Mouse (Mus musculus) hindbrain, embryonic 10.5 days (tissue): ENCODE measurements around the gene Tbc1d10c. TPM values are rescaled to one million over a fixed set of nuclear protein-coding genes. Genes with fewer than 3 reads are reported as not detected.
A peak's percentile ranks its signal among the peaks of the same experiment; 100 is the strongest.

Experiments used
- DNase-seq: peaks from one replicate; pipeline ENCODE4 v3.0.0-alpha.2; 2017; ENCODE audit warnings: low spot score
- H3K27ac ChIP-seq: fragments of 300-500 bp; sonication (generic); 2 replicates; pipeline ENCODE4 v1.5.1; 2016; ENCODE audit warnings: mild to moderate bottlenecking, moderate library complexity
- H3K27me3 ChIP-seq: fragments of 300-500 bp; sonication (generic); 2 replicates; pipeline ENCODE4 v1.6.1; 2016; ENCODE audit warnings: mild to moderate bottlenecking; ENCODE audit not compliant: poor library complexity, insufficient read depth, severe bottlenecking
- H3K36me3 ChIP-seq: fragments of 300-500 bp; sonication (generic); 2 replicates; pipeline ENCODE4 v1.6.1; 2016; ENCODE audit warnings: mild to moderate bottlenecking, moderate library complexity
- H3K4me1 ChIP-seq: fragments of 300-500 bp; sonication (generic); replicated peaks from 2 replicates; pipeline ENCODE4 v1.6.1; 2016; ENCODE audit warnings: mild to moderate bottlenecking
- H3K4me3 ChIP-seq: fragments of 300-500 bp; sonication (generic); 2 replicates; pipeline ENCODE4 v1.5.1; 2016; ENCODE audit warnings: mild to moderate bottlenecking, moderate library complexity
- H3K9me3 ChIP-seq: fragments of 300-500 bp; sonication (generic); 2 replicates; pipeline ENCODE4 v1.6.1; 2016; ENCODE audit warnings: mild to moderate bottlenecking, moderate library complexity
- WGBS: fragments of 180-500 bp; shearing (Covaris S2); methylation state at CpG from one replicate; pipeline ENCODE4 v1.1.7; 2016; 5-methylcytosine and 5-hydroxymethylcytosine counted together
- polyA plus RNA-seq: library from polyadenylated mRNA; unstranded; fragments of >200 nt; fragmentation: Nextera tagmentation; extraction: Ambion mirVana; gene quantifications from 2 replicates; pipeline ENCODE4 v1.2.1, GENCODE M21; 2016

The Tbc1d10c gene
- 0.85 and 1.2 TPM in 2 replicates for polyA plus RNA-seq

DNA sequence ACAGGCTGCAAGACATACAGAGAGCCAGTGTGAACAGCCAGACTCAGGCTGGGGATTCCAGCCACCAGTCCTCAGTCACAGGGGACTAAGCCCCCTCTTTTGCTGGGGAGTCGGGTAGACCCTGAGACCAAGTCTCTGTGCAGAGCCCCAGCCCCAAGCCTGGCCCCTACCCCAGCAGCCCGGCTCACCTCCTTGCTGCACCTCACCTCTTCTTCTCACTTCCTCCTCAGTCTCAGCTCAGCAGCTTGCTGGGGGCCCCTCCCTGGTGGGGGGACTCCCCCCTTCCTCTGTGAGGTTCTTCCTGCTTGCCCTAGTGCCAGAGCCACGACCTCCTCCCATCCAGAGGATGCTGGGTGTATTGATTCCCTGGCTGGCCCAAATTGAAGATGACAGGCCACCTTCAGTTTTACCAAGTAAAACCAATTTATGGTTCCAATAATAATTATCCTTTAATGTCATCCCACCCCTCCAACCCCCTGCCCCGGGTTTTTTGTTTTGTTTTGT lies at the start of gene Tbc1d10c:
Gene Tbc1d10c (minus strand): TSS at position 454 of the 504 bp plus-strand sequence.
- no peak for DNase-seq
- peaks cover 35% of the 10 kb centered on the region for H3K4me1 ChIP-seq
- peak within 1 kb of the TSS; percentile 95 for H3K4me3 ChIP-seq
- H3K27me3 ChIP-seq = no peaks in the 10 kb centered on the region
- peak within 1 kb of the TSS; percentile 97 for H3K27ac ChIP-seq
- no peaks in the 10 kb centered on the region for H3K9me3 ChIP-seq
- 70% methylated on average over 4 of the region's 4 CpGs for WGBS
- H3K36me3 ChIP-seq = peaks cover 30% of the 10 kb centered on the region

DNA sequence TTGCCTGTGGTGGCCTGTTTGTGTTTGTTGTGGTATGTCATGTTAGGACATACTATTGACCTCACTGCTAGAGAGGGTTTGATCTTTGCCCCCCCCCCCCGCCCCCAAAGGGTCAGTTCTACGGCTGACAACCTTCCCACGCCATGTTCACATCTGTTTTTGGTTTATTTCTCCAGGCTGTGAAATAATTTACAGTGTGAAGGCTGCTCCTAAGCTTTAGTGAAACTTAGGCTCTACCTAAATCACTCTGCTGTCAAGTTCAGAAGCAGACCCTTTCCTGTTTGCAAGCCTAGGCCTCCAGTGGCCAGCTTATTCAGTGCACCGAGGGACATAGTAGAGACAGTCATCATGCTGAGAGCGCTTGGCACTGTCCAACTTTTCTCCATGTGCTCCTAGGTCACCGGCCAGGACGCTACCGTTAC lies 49.2 kb upstream of the Tbc1d10c start:
- no peaks in the 10 kb centered on the region for H3K27me3 ChIP-seq
- WGBS = 64% methylated on average over 8 of the region's 8 CpGs
- no peaks in the 10 kb centered on the region for H3K9me3 ChIP-seq
- DNase-seq = no peak
- H3K27ac ChIP-seq = no peak overlapping the region
- peaks cover 6% of the 10 kb centered on the region for H3K4me1 ChIP-seq
- no peaks in the 10 kb centered on the region for H3K36me3 ChIP-seq
- H3K4me3 ChIP-seq = no peak overlapping the region

DNA sequence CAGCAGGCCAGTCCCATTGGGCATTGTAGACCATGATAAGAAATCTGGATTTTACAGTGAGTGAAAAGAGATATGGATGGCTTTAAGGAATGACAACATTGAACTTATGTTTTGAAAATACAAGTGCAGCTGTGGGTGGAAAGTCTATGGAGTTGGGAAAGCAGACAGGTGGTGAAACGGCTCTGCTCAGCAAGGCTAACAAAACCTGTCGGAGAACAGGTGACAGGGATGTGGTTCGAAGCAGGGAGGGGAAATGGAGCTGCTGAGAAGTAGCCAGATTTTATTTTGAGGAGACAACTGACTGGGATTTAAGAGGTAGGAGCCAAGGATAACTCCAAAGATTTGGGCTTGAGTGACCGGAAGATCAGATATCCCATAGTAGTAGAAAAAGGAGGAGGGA lies 43.5 kb upstream of the Tbc1d10c start:
- H3K27ac ChIP-seq = no peak overlapping the region
- no peak overlapping the region for H3K4me3 ChIP-seq
- DNase-seq = no peak
- no peaks in the 10 kb centered on the region for H3K9me3 ChIP-seq
- WGBS = 77% methylated on average over 4 of the region's 4 CpGs
- peaks cover 23% of the 10 kb centered on the region for H3K4me1 ChIP-seq
- peaks cover 11% of the 10 kb centered on the region for H3K27me3 ChIP-seq
- H3K36me3 ChIP-seq = no peaks in the 10 kb centered on the region

DNA sequence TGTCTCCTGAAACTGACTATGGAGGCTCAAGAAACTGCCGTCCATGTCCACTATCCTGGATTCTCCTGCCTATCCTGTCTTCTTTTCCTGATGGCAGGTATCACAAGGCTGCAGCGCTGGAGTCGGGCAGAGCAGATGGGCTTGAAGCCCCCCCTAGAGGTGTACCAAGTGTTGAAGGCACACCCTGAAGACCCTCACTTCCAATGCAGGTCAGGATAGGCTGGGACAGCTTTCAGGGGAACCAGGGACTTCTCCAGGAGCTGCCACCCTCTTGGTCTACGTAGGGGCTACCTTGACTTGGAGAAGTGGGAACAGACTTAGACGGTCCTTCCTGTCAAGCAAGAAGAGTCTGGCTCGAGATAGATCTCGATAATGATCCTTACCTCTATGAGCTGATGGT lies 41.6 kb upstream of the Tbc1d10c start:
- Histone ChIP-seq H3K27ac (no peak overlapping the region), H3K4me3 (peak overlapping the region; percentile 77), H3K27me3 (peaks cover 22% of the 10 kb centered on the region), H3K4me1 (peaks cover 23% of the 10 kb centered on the region), H3K9me3 (no peaks in the 10 kb centered on the region), H3K36me3 (no peaks in the 10 kb centered on the region)
- DNase-seq = no peak
- 78% methylated on average over 7 of the region's 7 CpGs for WGBS

DNA sequence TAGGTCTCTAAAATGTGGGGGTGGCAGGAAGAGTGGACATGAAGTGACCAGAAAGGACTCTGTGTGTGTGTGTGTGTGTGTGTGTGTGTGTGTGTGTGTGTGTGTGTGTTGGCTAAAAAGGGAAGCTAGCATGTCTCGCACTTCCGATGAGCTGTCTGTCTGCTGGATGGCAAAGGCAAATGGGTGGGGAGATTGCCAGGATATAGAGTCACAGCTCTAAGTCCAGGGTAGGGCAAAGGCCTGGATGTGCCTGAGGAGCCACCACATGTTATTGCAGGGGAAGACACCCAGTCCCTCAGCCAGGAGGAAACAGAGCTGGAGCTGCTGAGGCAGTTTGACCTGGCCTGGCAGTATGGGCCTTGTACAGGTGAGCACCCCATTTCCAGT lies 41.1 kb upstream of the Tbc1d10c start:
- Histone ChIP-seq H3K27ac (peak overlapping the region; percentile 86), H3K9me3 (no peaks in the 10 kb centered on the region), H3K4me1 (peaks cover 23% of the 10 kb centered on the region), H3K4me3 (peak overlapping the region; percentile 77), H3K36me3 (no peaks in the 10 kb centered on the region), H3K27me3 (peaks cover 27% of the 10 kb centered on the region)
- no peak for DNase-seq
- WGBS = 66% methylated on average over 2 of the region's 2 CpGs

DNA sequence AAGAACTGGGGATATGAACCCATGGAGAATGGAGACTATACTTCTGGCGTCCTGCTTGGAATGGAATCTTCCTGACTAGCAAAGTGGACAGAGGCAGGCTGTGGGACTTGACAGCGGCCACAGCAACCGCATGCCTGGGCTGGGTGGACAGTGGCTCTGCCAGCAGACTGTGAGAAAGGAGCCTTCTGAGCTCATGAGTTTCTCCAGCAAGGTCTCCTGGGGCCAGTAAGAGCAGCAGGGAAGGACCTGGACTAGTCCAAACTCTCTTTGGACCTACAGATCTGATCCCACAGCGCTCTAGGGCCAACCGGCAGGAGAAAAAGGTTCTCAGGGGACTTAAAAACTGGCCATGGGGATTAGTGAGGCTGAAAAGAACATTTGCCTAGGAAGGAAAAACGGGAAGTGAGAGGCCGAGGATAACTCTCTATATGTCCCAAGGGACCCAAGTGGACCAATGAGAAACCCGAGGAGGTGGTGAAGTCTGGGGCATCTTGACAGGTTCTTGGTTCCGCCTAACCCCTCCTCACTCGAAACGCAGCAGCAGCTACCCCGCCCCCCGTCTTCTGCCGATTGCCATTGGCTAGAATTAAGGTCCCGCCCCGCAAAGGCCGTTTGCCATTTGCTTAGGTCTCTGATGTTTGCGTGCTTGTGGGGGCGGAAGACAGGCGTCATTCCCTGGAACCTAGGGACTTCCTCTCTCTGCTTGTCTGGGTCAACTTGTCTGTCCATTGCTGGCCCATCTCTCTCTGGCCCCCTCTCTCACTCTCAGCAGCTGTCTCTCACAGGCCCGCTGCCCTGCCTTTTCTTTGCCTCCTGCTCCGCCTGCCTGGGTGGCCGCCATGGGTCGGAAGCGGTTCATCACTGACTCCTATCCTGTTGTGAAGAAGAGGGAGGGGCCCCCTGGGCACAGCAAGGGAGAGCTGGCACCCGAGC lies 40.4 kb upstream of the Tbc1d10c start, which contains the start of gene Pold4:
Gene Pold4 (plus strand): TSS at position 647 of the 933 bp plus-strand sequence.
- Histone ChIP-seq H3K27me3 (peaks cover 33% of the 10 kb centered on the region), H3K27ac (peak within 1 kb of the TSS; percentile 86), H3K4me1 (peaks cover 21% of the 10 kb centered on the region), H3K4me3 (peak within 1 kb of the TSS; percentile 77), H3K9me3 (no peaks in the 10 kb centered on the region), H3K36me3 (no peaks in the 10 kb centered on the region)
- DNase-seq = peak; percentile 92
- 11% methylated on average over 26 of the region's 26 CpGs for WGBS

DNA sequence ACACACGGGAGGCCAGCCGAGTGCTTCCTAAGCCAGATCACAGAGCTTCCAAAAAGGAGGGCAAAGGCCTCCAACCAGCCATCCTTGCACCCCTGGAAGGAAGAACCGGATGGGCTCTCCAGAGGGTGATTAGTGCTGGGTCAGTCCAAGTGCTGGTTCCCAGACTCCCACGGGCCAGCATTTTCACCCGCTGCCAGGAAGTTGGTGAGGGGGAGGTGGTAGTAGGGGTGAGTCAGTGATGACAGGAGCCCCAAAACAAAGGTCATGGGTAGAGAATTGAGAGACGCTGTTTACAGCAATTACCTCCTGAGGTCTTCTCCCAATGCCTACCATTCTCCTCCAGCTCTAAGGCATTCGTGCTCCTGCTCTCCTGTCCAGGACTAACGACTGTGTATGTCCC lies 39.3 kb upstream of the Tbc1d10c start:
- WGBS = 72% methylated on average over 8 of the region's 8 CpGs
- H3K27me3 ChIP-seq = peaks cover 36% of the 10 kb centered on the region
- no peak overlapping the region for H3K4me3 ChIP-seq
- H3K36me3 ChIP-seq = no peaks in the 10 kb centered on the region
- no peaks in the 10 kb centered on the region for H3K9me3 ChIP-seq
- H3K4me1 ChIP-seq = peaks cover 17% of the 10 kb centered on the region
- no peak overlapping the region for H3K27ac ChIP-seq
- no peak for DNase-seq

DNA sequence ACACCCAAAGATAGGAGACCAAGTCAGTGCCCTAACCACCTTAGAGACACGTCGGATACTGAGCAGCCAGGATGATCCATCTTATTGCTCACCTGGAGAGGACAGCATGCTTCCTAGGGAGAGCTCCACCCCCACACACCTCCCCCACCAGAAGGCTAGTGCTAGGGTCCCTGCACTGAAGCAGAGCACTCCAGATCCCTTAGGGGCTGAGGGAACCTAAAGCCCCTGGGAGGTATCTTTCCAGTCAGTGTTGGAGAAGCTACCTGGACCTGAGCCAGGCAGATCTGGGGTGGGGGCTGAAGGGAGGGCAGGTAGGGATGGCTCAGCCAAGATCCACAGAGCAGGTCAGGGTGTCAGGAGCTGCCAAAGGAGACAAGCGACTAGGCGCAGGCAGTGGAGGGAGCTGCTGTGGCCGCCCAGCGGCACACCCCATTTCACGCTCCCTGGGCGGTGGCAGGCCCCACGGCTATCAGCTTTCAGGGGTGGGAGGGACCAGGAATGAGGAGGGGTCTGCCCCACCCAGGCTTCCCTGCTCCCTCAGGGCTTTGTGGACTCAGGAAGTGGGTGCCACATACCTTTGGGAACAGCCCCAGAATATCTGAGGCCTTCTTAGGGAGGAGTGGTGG lies 38.5 kb upstream of the Tbc1d10c start:
- H3K4me3 ChIP-seq = no peak overlapping the region
- H3K36me3 ChIP-seq = no peaks in the 10 kb centered on the region
- peaks cover 36% of the 10 kb centered on the region for H3K27me3 ChIP-seq
- DNase-seq = no peak
- H3K9me3 ChIP-seq = no peaks in the 10 kb centered on the region
- H3K27ac ChIP-seq = no peak overlapping the region
- 41% methylated on average over 9 of the region's 9 CpGs for WGBS
- H3K4me1 ChIP-seq = peaks cover 17% of the 10 kb centered on the region

DNA sequence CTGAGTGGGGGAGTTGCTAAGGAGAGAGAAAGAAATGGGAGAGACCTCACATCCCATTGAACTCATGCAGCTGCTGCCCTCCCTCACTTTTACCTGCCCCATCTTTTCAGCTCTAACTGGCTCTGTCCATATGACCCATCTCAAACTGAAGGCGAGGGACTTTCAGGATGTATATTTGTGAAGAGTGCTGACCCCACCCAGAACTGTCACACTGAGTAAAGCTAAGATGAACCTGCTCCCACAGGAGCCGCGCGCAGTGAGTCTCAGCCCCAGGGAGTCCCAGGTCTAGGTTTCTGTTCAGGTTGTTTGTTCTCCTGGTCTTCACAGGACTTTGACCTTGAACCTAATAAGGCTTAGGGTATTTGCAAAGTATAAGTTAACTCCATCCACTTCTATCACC lies 37.8 kb upstream of the Tbc1d10c start:
- Histone ChIP-seq H3K36me3 (no peaks in the 10 kb centered on the region), H3K27me3 (peaks cover 36% of the 10 kb centered on the region), H3K9me3 (no peaks in the 10 kb centered on the region), H3K4me3 (no peak overlapping the region), H3K4me1 (peaks cover 17% of the 10 kb centered on the region), H3K27ac (no peak overlapping the region)
- WGBS = 74% methylated on average over 4 of the region's 4 CpGs
- DNase-seq = no peak

DNA sequence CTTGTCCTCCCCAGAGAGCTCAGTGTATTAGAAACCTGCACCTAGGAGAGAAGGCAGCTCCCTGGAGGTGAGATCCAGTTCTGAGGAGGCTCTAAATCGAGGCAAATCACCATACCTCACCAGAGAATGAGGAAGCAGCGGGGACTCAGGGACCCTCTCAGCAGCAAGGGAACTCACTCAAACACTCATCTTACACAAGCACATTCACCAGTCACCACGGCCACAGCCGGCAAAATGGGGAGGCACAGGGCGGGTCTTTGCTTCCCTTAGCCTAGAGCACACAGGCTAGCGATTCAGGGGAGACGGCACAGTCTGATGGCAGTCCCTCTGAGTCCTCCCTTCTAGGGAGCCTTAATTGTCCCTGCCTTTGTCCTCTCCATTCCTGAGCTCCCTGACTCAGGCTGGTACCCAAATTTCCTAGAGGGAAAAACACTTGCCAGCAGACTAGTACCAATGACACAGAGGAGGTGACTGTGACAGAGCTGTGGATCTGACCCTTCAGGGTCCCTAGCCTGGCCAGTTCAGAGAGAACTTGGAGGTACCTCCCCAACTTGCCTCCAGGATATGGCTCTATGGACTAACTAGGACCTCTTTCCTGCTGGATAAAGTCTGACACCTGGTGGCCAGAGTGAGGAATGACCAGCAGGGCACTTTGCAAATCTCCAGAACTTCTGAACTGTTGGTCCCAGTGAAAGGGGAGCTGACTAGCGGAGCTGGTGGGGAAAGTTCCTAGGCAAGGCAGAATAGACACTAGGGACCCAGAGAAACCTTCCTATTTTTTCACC lies 37.0 kb upstream of the Tbc1d10c start:
- H3K27ac ChIP-seq = no peak overlapping the region
- no peaks in the 10 kb centered on the region for H3K36me3 ChIP-seq
- WGBS = 22% methylated on average over 8 of the region's 8 CpGs
- peaks cover 36% of the 10 kb centered on the region for H3K27me3 ChIP-seq
- no peak overlapping the region for H3K4me3 ChIP-seq
- H3K9me3 ChIP-seq = no peaks in the 10 kb centered on the region
- peak; percentile 71 for DNase-seq
- H3K4me1 ChIP-seq = peaks cover 17% of the 10 kb centered on the region

DNA sequence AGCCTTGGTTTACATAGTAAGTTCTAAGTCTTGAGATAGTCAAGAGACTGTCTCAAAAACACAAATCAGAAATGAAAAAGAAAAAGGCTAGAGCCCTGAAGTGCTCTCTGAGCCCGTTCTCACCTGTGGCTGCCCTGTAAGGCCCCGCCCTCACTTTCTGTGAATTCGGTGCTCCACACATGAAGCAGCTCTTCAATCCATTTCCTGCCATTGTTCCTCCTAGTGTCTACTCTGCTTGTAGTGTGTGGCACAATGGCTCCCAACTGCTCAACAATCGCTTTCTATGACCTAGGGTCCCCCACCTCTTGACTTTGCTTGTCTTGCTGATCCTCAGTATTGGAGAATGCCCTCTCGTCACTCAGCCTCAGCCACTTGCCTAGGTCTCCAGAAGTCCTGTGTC lies 36.4 kb upstream of the Tbc1d10c start:
- peaks cover 16% of the 10 kb centered on the region for H3K4me1 ChIP-seq
- H3K4me3 ChIP-seq = no peak overlapping the region
- H3K36me3 ChIP-seq = no peaks in the 10 kb centered on the region
- no peaks in the 10 kb centered on the region for H3K9me3 ChIP-seq
- WGBS = 72% methylated on average over 5 of the region's 5 CpGs
- peaks cover 36% of the 10 kb centered on the region for H3K27me3 ChIP-seq
- no peak for DNase-seq
- no peak overlapping the region for H3K27ac ChIP-seq

DNA sequence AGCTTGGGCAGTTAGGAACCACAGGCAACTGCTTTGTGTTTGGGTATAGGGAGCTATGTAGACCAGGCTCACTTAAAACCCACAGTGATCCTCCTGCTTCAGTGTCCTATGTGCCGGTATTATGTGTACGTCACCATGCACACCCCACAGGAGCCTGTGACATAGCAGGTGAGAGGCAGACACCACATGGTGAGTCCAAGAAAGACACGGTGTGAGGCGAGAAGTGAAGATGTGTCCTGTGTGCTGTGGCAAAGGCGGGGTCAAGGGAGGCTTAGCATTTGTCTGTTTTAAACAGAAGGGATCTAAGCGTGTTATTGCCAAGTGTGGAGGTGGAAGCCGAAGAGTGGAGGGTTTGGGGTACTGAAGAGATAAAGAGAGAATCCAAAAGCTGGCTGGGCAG lies 35.7 kb upstream of the Tbc1d10c start:
- 89% methylated on average over 7 of the region's 7 CpGs for WGBS
- no peaks in the 10 kb centered on the region for H3K36me3 ChIP-seq
- H3K4me3 ChIP-seq = no peak overlapping the region
- H3K4me1 ChIP-seq = peaks cover 13% of the 10 kb centered on the region
- H3K27ac ChIP-seq = no peak overlapping the region
- no peaks in the 10 kb centered on the region for H3K9me3 ChIP-seq
- DNase-seq = no peak
- peaks cover 42% of the 10 kb centered on the region for H3K27me3 ChIP-seq
